Mouse (Mus musculus) heart, embryonic 16.5 days (tissue): ENCODE results near the gene Hist1h3f. TPM values are rescaled to one million over a fixed set of nuclear protein-coding genes. Genes with fewer than 3 reads are reported as not detected.
"Not testable (repeated sequence)": the region's sequence is repeated elsewhere in the genome, so short reads cannot be mapped to it uniquely, and the experiment has no call there.

Experiments
- ATAC-seq: fragments of 200-750 bp; cut with Nextera tagmentation; replicated peaks from 2 replicates; pipeline ENCODE4 v1.8.0; 2017; ENCODE audit warnings: moderate number of reproducible peaks; ENCODE audit not compliant: insufficient read depth, low FRiP score; ENCODE audit errors: extremely low read depth
- H3K27ac ChIP-seq: fragments of 300-500 bp; sonication (generic); 2 replicates; pipeline ENCODE4 v1.5.1; 2014; ENCODE audit warnings: mild to moderate bottlenecking, low read length, control low read depth, moderate library complexity
- H3K27me3 ChIP-seq: fragments of 300-500 bp; sonication (generic); 2 replicates; pipeline ENCODE4 v1.6.1; 2014; ENCODE audit warnings: low read length, mixed read lengths; ENCODE audit not compliant: control insufficient read depth, insufficient read depth
- H3K36me3 ChIP-seq: fragments of 300-500 bp; sonication (generic); 2 replicates; pipeline ENCODE4 v1.6.1; 2014; ENCODE audit not compliant: control insufficient read depth, insufficient read depth
- H3K4me1 ChIP-seq: fragments of 300-500 bp; sonication (generic); 2 replicates; pipeline ENCODE4 v1.6.1; 2014; ENCODE audit warnings: low read length, mixed read lengths; ENCODE audit not compliant: control insufficient read depth, insufficient read depth
- H3K4me2 ChIP-seq: fragments of 300-500 bp; sonication (generic); 2 replicates; pipeline ENCODE4 v1.6.1; 2014; ENCODE audit warnings: low read depth, mild to moderate bottlenecking, control low read depth, low read length
- H3K4me3 ChIP-seq: fragments of 300-500 bp; sonication (generic); 2 replicates; pipeline ENCODE4 v1.5.1; 2014; ENCODE audit warnings: mild to moderate bottlenecking, control low read depth, low read length
- H3K9ac ChIP-seq: fragments of 300-500 bp; sonication (generic); 2 replicates; pipeline ENCODE4 v1.6.1; 2014; ENCODE audit warnings: low read length, control low read depth
- H3K9me3 ChIP-seq: fragments of 300-500 bp; sonication (generic); replicated peaks from 2 replicates; pipeline ENCODE4 v1.6.1; 2016; ENCODE audit warnings: low read length; ENCODE audit not compliant: control insufficient read depth
- WGBS: fragments of 180-500 bp; shearing (Covaris S2); extraction: QIAGEN DNeasy Blood & Tissue Kit; methylation state at CpG from one replicate; pipeline ENCODE4 v1.1.7; 2014; 5-methylcytosine and 5-hydroxymethylcytosine counted together
- polyA plus RNA-seq: library from polyadenylated mRNA; unstranded; fragments of >200 nt; fragmentation: Nextera tagmentation; extraction: Ambion mirVana; gene quantifications from 2 replicates; pipeline ENCODE4 v1.2.1, GENCODE M21; 2015

Hist1h3f gene
- polyA plus RNA-seq, 1 experiment from 2014 or later, result 0.20 TPM

- peak within 1 kb of the TSS; percentile 70 for H3K4me2 ChIP-seq
- H3K27me3 ChIP-seq, result no peaks in the 10 kb centered on the region
- peak within 1 kb of the TSS; percentile 93 for H3K27ac ChIP-seq
- no peak within 1 kb of the TSS for H3K4me3 ChIP-seq
- H3K9ac ChIP-seq, result peak within 1 kb of the TSS; percentile 85; the same call in 1 of the 2 replicates
- no peak for ATAC-seq
- no peaks in the 10 kb centered on the region for H3K9me3 ChIP-seq
- H3K36me3 ChIP-seq, result no peaks in the 10 kb centered on the region
- H3K4me1 ChIP-seq, result peaks cover 10% of the 10 kb centered on the region
These were observed 9.1 kb downstream of the Hist1h3f start, which contains the start of gene Hist1h1d for GRCm38 (mm10) chr13:23552962-23553361. Gene Hist1h1d (plus strand): TSS chr13:23553262.

GRCm38 (mm10) chr13:23554393-23554792 lies 10.5 kb downstream of the Hist1h3f start:
- 20% methylated on average over 9 of the region's 9 CpGs for WGBS

GRCm38 (mm10) chr13:23554925-23555838 lies 11.3 kb downstream of the Hist1h3f start:
- peak overlapping the region; percentile 55 for H3K4me3 ChIP-seq
- H3K27me3 ChIP-seq, result no peaks in the 10 kb centered on the region
- peak overlapping the region; percentile 85 for H3K9ac ChIP-seq
- H3K9me3 ChIP-seq, result no peaks in the 10 kb centered on the region
- WGBS, result under 1% methylated on average over 54 of the region's 54 CpGs
- peak overlapping the region; percentile 93 for H3K27ac ChIP-seq
- peaks cover 10% of the 10 kb centered on the region for H3K4me1 ChIP-seq
- ATAC-seq, result peak; percentile 77
- H3K4me2 ChIP-seq, result peak overlapping the region; percentile 90
- H3K36me3 ChIP-seq, result no peaks in the 10 kb centered on the region

More at GRCm38 (mm10) chr13:23554393-23554792, 10.5 kb downstream of the Hist1h3f start:
- Histone ChIP-seq H3K9me3 (no peaks in the 10 kb centered on the region), H3K27me3 (no peaks in the 10 kb centered on the region), H3K4me2 (peak overlapping the region; percentile 90), H3K27ac (peak overlapping the region; percentile 93), H3K9ac (peak overlapping the region; percentile 85), H3K36me3 (no peaks in the 10 kb centered on the region), H3K4me1 (peaks cover 10% of the 10 kb centered on the region), H3K4me3 (peak overlapping the region; percentile 55)
- no peak for ATAC-seq

GRCm38 (mm10) chr13:23555839-23556416 lies 12.1 kb downstream of the Hist1h3f start:
- H3K9me3 ChIP-seq, result no peaks in the 10 kb centered on the region
- no peaks in the 10 kb centered on the region for H3K36me3 ChIP-seq
- peak overlapping the region; percentile 90 for H3K4me2 ChIP-seq
- peak overlapping the region; percentile 55 for H3K4me3 ChIP-seq
- peak overlapping the region; percentile 93 for H3K27ac ChIP-seq
- H3K9ac ChIP-seq, result peak overlapping the region; percentile 85
- WGBS, result 0% methylated on average over 18 of the region's 18 CpGs
- H3K4me1 ChIP-seq, result peaks cover 6% of the 10 kb centered on the region
- peak; percentile 72 for ATAC-seq
- H3K27me3 ChIP-seq, result no peaks in the 10 kb centered on the region

GRCm38 (mm10) chr13:23556906-23557305 lies 13.1 kb downstream of the Hist1h3f start:
- Histone ChIP-seq H3K4me1 (peaks cover 6% of the 10 kb centered on the region), H3K36me3 (no peaks in the 10 kb centered on the region), H3K4me3 (no peak overlapping the region), H3K4me2 (0 out of 2 replicates have a peak overlapping the region, but pooled peaks have one; percentile 4), H3K9ac (no peak overlapping the region), H3K9me3 (no peaks in the 10 kb centered on the region), H3K27me3 (no peaks in the 10 kb centered on the region), H3K27ac (no peak overlapping the region; the same call in 1 of the 2 replicates)
- no peak for ATAC-seq
- 72% methylated on average over 3 of the region's 3 CpGs for WGBS

GRCm38 (mm10) chr13:23560699-23561098 lies 16.8 kb downstream of the Hist1h3f start:
- not testable (repeated sequence) for H3K27ac ChIP-seq, H3K4me3 ChIP-seq, H3K4me2 ChIP-seq, H3K27me3 ChIP-seq, H3K9ac ChIP-seq, H3K4me1 ChIP-seq, H3K36me3 ChIP-seq, H3K9me3 ChIP-seq, ATAC-seq
- WGBS, result 38% methylated on average over 2 of the region's 2 CpGs

GRCm38 (mm10) chr13:23561531-23561882 lies 17.7 kb downstream of the Hist1h3f start:
- Histone ChIP-seq H3K4me2 (peak overlapping the region; percentile 91), H3K4me3 (peak overlapping the region; percentile 56), H3K27ac (peak overlapping the region; percentile 98), H3K9ac (peak overlapping the region; percentile 74; the same call in 1 of the 2 replicates)
- H3K27me3 ChIP-seq, H3K36me3 ChIP-seq, H3K9me3 ChIP-seq, ATAC-seq, H3K4me1 ChIP-seq: not testable (repeated sequence)
- 0% methylated on average over 2 of the region's 5 CpGs for WGBS

- not testable (repeated sequence) for H3K27me3 ChIP-seq, H3K36me3 ChIP-seq, H3K9me3 ChIP-seq, H3K4me1 ChIP-seq
- Histone ChIP-seq H3K9ac (peak within 1 kb of the TSS; percentile 74), H3K4me2 (peak within 1 kb of the TSS; percentile 91), H3K4me3 (peak within 1 kb of the TSS; percentile 56), H3K27ac (peak within 1 kb of the TSS; percentile 98)
- peak; percentile 90 for ATAC-seq
- 0% methylated on average over 52 of the region's 67 CpGs for WGBS
These were observed 18.2 kb downstream of the Hist1h3f start, which contains the start of gene Hist1h3e for GRCm38 (mm10) chr13:23561883-23562659. Gene Hist1h3e (minus strand): TSS chr13:23562369.
